Mouse (Mus musculus) embryo, embryonic 10 days (tissue): ENCODE data around the gene Syt3.

ENCODE experiments used
- DNase-seq: peaks from one replicate; pipeline ENCODE4 v3.0.0-alpha.2; 2015; ENCODE audit warnings: low spot score

Gene Syt3

GRCm38 (mm10) chr7:44411144-44411543 is 27.2 kb downstream of the Syt3 start:
- DNase-seq, result no peak

DNA sequence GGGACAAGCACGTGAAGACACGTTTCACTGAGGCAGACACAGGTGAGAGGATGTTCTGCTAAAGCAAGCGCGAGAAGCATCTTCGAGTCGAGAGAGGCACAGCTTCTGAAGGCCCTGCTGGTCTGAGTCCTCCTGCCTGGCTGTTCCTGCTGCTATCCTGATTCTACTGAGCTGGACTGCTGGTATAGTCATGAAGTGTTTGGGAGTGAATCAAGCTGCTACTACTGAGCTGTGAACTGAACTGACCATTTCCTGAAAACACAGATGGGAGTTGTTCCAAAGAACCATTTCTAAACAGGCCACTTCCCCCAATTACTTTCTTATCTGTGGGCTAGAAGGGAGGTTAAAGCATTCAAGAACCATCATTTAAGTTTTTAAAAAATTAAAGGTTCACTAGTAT is 29.4 kb downstream of the Syt3 start:
- no peak for DNase-seq

DNA sequence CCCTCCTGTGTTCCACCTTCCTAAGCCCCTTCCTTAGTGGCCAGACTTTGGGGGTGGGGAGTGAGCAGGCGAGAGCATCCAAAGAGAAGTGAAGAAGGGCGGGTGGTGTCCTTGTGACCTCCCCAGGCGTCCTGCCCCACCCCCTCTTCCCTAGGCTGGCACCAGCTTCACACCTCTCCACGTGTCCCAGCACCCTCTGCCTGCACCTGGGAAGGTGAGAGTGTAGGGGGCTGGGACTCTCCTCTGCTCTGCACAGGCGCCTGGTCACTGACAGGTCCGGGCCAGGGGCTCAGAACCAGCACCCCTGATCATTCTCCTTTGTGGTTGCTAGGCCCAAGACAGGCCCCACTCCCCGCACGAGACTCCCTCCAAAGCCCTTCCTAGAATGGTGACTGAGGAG is 43.8 kb downstream of the Syt3 start:
- DNase-seq, result no peak

- peak; percentile 63 for DNase-seq
Measured at GRCm38 (mm10) chr7:44428171-44428950, 44.5 kb downstream of the Syt3 start.

DNA sequence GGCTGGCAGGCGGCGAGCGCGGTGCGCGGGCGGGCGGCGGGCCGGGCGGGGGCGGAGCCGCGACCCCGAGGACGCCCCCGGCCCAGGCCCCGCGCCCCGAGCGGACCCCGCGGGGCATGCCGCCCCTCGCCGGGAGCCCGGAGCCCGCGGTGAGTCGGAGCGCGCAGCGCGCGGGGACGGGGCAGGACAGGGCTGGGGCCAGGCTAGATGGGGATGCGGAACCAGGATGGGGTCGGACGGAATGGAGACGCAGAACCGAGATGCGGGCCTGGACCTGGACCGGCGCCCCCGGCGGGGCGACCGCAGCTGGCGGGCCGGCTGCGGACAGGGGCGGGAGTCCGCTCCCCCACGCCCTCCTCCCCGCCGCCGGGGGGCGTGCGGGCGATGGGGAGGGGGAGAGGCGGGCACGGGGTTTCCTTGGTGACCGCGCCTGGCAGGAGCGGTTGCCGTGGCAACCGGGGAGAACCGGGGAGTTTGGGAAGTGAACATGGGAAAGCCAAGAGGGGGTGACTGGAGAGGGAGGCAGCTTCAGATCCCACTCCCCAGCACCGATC is 45.1 kb downstream of the Syt3 start, which contains the start of gene Lrrc4b:
Lrrc4b (plus strand) TSS at position 51 of the 554 bp plus-strand sequence.
- DNase-seq, result peak; percentile 66

DNA sequence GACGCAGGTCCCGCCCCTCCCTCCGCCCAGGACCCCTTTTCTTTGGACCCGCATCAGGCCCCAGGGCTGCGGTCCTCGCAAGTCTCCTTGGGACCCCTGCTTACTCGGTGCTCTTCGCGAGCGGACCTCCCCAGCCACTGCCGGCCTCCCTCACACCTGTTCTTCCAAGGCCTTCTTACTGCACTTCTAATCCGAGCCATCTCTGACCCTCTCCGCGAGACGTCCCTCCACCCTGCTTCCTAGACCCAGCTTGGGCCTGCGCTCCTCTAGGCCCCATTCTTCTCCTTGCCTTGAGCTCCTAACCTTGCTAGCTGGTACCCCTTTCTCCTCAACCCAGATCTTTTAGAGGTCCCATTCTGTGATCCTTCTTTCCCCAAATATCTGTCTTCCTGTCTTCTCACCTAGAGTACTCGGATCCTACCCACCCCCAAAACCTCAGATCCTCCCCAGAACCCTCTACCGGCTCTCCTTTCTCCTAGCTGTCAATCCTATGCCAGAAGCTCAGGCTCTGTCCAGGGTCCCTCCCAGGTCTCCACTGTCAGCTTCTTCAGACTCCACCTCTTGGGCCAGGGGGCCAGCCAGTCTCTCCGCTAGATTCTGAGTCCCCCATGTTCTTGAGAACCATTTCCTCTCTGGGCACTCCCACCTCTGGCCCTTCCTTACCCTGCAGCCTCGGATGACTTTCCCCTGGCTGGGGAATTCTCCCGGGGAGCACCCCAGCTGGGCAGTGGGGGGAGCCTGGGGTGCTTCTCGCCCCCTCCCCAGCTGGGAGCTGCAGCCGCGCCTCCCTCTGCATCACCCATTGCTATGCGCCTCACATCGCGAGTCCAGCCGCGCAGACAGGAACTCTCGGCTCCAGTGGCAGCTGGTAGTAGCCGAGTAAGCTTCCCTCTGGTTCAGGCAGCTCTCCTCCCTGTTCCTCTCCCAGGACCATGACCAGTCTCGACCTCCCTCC is 45.9 kb downstream of the Syt3 start:
- DNase-seq, result peak; percentile 47

DNA sequence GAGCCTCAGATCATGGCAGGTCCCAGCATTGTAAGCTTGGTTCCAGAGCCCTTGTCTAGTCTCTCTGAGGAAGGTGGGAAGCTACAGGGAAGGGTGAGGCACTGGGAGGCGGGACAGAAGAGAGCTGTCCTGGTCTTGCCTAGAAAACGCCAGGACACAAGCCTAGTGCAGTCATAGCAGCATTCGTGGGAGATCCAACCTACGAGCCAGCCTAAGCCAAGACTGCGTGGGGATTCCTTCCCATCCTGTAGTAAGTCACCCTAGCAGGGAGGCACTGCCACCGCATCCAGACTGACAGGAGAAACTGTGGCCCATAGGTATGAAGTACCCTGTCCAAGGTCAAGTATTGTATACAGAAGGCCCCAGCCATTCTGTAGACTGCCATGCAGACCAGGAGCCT is 48.6 kb downstream of the Syt3 start:
- DNase-seq, result no peak

GRCm38 (mm10) chr7:44433371-44433770 is 49.5 kb downstream of the Syt3 start:
- peak; percentile 90 for DNase-seq

DNA sequence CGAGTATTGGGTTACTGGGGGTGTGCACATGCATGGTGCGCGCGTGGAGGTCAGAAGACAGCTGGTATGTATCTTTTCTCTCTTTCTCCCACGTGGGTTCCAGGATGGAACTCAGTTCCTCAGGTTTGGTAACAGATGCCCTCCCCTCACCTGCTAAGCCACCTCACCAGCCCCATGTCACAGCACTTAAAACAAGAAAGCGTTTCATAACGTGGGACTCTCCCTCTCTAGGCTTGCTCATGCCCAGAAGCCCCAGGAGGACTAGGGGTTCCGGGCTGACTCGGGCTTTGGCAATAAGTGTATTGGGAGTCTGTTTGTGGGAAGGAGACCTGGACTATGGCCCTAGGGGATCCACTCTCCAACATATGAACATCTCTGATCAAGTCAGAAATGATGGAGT is 50.2 kb downstream of the Syt3 start:
- DNase-seq, result no peak

GRCm38 (mm10) chr7:44435796-44436195 is 51.9 kb downstream of the Syt3 start:
- DNase-seq, result no peak

DNA sequence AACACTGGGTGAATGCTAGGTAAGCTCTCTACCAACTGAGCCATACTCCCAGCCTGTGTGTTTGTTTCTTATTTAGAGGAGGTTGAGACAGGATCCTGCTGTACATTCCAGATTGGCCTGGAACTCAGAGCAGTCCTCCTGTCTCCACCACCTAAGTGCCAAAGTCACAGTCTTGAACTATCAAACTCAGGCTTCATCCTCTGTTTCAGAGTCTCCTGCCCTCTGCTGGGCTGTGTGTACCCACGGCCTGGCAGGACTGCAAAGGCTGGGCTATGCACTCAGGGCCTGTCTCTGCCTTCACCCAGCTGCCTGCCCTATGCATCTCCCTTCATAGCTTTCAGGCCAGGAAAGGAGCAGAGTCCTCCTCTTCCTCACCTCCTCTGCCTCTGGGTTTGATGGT is 52.4 kb downstream of the Syt3 start:
- peak; percentile 29 for DNase-seq

GRCm38 (mm10) chr7:44437188-44437587 is 53.3 kb downstream of the Syt3 start:
- no peak for DNase-seq

- DNase-seq, result no peak
Measured at GRCm38 (mm10) chr7:44437933-44438332, 54.0 kb downstream of the Syt3 start.

- DNase-seq, result no peak
Measured at GRCm38 (mm10) chr7:44439696-44440095, 55.8 kb downstream of the Syt3 start.

DNA sequence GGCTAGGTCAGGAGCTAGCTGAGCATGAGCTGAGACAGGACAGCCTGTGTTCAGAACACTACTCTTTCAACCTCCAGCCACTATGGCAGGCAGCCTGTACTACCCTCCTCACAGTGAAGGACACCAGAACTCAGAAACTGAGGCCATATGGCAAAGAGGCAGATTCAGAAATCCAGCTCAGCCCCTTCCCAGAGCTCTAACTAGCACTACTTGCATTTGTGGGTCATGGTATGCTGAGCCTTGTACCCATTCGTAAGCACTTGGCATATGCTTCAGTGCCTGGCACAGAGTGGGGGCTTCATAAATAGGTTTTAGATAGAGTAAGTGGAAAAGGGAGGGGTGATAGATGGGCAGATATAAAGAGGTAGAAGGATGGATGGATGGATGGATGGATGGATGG is 56.6 kb downstream of the Syt3 start:
- DNase-seq, result no peak

DNA sequence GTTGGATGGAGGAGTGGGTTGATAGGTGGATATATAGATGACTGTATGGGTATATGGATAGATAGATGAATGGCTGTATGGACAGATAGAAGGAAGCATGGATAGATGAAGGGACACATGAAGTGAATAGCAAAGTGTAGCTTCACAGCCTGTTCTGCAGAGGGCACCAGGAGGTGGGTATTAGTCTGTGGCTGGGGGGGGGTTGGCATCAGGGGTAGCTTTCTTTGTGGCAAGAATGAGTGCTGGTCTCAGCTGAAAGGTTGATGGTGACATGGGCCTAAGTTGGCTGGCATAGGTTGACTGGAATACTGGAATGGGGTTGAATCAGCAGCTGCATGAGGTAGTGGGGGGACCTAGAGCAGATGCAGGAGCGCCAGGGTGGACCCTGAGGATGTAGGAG is 57.3 kb downstream of the Syt3 start:
- DNase-seq, result no peak

- peak; percentile 42 for DNase-seq
Measured at GRCm38 (mm10) chr7:44441648-44442109, 57.8 kb downstream of the Syt3 start.

DNA sequence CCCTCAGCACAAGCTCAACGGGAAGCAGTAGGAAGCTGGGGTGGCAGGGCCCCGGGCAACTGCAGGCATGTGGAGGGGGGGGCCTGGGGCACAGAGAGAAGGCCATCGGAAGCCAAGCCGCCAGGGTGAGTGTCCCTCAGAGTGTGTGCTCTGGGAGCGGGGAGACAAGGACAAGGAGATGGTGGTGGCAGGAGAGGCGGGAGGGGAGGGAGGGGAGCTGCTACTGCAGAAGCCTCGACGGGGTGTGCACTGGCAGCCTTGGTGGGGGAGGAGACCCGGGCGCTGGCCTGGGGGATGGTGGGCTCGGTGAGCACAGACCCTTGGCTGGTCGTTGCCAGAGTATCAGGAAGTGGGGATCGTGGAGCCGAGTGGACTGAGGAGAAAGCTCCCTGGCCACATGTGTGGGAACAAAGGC is 58.5 kb downstream of the Syt3 start:
- DNase-seq, result peak; percentile 16

DNA sequence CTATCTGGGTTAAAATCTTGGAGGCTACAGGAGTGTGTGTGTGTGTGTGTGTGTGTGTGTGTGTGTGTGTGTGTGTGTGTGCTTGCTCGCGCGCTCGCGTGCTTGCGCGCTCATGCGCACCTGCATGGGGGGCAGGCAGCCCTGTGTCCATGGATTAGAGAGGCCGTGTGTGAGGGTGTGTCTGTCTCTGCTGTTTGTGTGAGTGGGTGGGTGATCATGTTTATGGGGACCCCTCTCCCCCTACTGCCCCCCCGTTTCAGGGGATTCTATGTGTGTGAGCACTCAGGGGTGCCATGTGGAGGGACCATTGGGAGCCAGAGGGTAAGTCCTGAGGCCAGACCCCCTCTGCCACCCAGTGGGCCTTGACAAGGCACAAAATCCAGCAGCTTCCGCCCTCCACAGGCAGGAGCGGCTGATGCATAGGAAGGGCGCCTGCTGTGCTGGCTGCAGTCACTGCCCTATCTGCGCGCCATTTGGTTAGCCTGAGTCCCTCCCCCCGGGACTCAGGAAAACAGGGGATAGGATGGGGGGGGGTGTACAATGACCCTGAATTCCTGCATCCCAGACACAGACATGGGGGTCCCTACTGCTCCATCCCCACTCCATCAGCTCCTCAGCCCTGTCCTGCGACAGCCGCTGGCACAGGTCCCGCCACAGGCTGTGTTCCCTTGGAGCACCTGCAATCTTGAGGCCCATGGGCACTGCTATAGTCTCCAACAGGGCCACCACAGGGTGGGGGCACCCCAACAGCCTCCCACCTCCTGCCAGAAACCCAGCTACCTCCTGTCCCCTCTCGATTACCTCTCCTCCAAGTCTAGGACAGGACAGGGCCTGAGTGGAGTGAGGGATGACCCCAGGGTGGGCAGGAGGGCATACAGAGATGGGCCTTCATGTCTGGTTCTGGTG is 59.6 kb downstream of the Syt3 start:
- DNase-seq, result peak; percentile 58

GRCm38 (mm10) chr7:44444886-44445527 is 61.1 kb downstream of the Syt3 start:
- no peak for DNase-seq

DNA sequence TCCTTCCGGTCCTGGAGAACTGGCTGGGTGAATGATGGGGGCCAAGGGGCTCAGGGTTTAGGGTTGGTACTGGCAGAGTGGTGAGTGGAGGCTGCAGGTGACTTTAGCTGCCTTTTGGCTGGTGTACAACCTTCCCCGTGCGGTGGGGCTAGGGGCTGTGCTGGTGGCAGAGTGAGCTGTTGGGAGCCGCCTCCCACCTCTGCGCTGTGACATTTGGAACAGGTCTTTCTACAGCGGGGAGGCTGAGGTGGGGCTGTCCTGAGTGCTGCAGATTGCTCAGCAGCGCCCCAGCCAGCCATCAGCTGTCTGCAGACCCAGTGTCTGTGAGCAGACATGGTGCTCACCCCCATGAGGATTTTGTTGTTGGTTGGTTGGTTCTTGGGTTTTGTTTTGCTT is 61.6 kb downstream of the Syt3 start:
- DNase-seq, result no peak
